Comparison of ENCODE assay signal across 13 mouse cellular contexts in the genomic region with DNA sequence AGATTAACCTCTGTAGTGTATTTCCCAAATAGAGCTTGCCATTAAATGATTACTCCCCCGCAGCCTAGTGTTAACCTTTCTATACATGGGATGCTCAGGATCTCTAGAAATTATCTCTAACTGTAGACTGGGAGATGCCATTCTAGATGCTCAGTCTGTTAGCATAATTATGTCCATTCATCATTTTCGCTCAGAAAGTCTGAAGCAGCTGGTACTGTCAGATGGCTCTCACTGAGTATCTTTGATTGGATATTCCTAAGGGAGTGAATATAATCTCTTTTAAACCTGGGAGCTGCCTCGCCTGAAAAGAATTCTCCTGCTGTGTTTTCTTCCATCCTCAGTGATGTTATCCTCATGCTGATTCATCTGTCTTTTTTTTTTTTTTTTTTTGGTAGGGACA.
"Had no signal": no experiment of that assay in that cellular context is flagged by ENCODE, and none has a peak within 500 bp of the region (broad histone marks: within the 10 kb centered on the region; RNA-seq: fewer than 3 reads in every experiment).

No protein-coding gene starts in this region.

- H3K9ac ChIP-seq: limb, embryonic 12.5 days; liver, embryonic 13.5 days; liver, postnatal 0 days; lung, embryonic 15.5 days; midbrain, embryonic 15.5 days had no signal

- H3K4me3 ChIP-seq: layer of hippocampus, adult 2 months; limb, embryonic 12.5 days; liver, embryonic 13.5 days; lung, embryonic 15.5 days; midbrain, embryonic 15.5 days had no signal

- H3K9me3 ChIP-seq: limb, embryonic 12.5 days; liver, embryonic 13.5 days; lung, embryonic 15.5 days; midbrain, embryonic 15.5 days had no signal

- H3K36me3 ChIP-seq: liver, embryonic 13.5 days; lung, embryonic 15.5 days; midbrain, embryonic 15.5 days had no signal

- H3K27me3 ChIP-seq: limb, embryonic 12.5 days; lung, embryonic 15.5 days had no signal

- ATAC-seq: liver, postnatal 0 days; midbrain, embryonic 15.5 days had no signal

- DNase-seq: kidney, adult 9 months; kidney, postnatal 36 days; liver; liver, embryonic 13.5 days; liver, postnatal 0 days; lung, postnatal 14 days; thymus, adult 18-20 months; thymus, postnatal 14 days had no signal

- H3K4me1 ChIP-seq: liver, embryonic 13.5 days had no signal

- H3K27ac ChIP-seq: kidney, postnatal 0 days; layer of hippocampus, adult 2 months; limb, embryonic 12.5 days; liver, embryonic 13.5 days; lung, embryonic 15.5 days; midbrain, embryonic 15.5 days had no signal

- H3K4me2 ChIP-seq: limb, embryonic 12.5 days; liver, embryonic 13.5 days; lung, embryonic 15.5 days; midbrain, embryonic 15.5 days had no signal
